Mouse (Mus musculus) stomach, adult 2 months (tissue): ENCODE measurements around the gene Olfr1089. TPM values are rescaled to one million over a fixed set of nuclear protein-coding genes. Genes with fewer than 3 reads are reported as not detected.

ENCODE experiments used
- polyA plus RNA-seq: library from polyadenylated mRNA; depleted of rRNA; stranded (reverse); fragments of >200 nt; gene quantifications from 2 replicates; pipeline ENCODE4 v1.2.3, GENCODE M21; 2012; rRNA removed

Gene Olfr1089
- polyA plus RNA-seq: not detected in 2 replicates

DNA sequence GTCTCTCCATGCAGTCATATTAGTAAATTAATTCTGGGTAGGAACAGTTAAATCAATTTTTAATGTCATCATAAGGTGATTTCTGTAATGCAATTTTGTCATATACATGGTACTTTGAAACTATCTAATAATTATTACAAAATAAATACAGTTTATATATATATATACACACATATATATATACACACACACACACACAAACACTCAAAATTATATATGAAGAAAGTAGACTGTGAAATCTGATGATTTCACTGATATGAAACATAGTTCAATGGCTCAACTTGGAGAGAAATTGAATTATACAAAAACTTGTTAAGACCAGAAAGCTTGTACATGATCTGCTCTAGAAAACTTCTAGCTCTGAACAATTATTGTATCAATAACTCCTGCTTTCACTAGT, at the start of gene Olfr1089:
Gene Olfr1089, minus strand, starts transcription at position 101 of the 400 bp plus-strand sequence.

DNA sequence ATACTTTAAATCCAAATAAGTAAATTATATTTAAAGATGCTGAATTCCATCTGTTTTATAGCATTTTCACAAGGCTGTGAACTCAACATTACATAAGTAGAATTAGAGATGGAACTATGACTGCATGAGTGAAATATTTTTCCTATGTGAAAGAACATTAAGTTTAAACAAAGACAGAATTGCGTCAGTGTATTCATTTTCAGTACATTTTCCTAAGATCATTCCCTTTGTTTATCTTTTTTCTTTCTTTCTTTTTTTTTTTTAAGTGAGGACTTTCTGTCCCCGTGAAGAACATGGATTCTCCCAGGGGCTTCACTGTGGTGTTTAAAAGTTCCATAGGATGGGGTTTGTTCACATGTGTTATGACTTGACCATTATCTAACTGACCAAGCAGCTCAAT, 48.7 kb upstream of the Olfr1089 start, which contains the start of gene Olfr1093:
Gene Olfr1093, plus strand, starts transcription at position 301 of the 400 bp plus-strand sequence.

DNA sequence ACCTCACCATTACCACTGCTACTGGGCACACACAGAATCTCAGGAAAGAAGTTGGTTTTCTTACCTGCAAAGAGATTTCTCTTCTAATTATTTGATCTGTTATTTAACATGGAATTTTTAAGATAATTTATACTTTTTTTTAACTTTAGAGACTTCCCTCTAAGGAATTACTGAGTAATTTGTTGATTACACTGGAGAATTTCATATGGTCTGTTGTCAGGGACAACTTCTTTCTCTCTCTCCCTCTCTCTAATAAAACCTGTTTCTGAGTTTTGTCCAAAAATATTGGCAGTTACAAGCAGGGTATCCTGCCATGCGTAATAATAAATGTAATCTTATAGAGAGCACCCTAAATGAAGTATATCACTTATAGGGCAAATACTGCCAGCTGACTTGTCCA, 25.4 kb upstream of the Olfr1089 start, which contains the start of gene Olfr1090:
Gene Olfr1090, minus strand, starts transcription at position 101 of the 400 bp plus-strand sequence.

DNA sequence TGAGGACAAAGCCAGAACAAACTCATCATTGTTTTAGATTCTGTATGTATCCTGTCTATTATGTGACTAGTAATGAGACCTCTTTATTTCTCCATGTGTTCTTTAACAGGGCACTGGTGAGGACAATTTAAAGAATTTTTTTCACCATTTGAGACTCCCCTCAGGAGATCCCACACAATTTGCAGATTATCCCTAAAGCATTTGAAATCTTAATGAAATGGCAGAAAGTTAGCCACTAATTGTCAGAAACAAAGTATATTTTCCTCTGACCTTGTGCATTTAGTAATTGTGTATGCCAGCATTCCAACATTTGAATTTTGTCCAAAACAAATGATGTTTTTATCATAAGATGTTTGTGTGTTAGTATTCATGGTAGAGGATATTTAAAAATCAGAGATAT, 35.2 kb downstream of the Olfr1089 start, which contains the start of gene Olfr1087:
Gene Olfr1087, minus strand, starts transcription at position 101 of the 400 bp plus-strand sequence.

Other genes starting within 250 kb of the Olfr1089 start
- not detected in 2 replicates for gene Olfr228, start 246.3 kb downstream of the Olfr1089 start, polyA plus RNA-seq
- gene Olfr1076, start 225.2 kb downstream of the Olfr1089 start, polyA plus RNA-seq: not detected in 2 replicates
- not detected in 2 replicates for gene Olfr1079, start 191.2 kb downstream of the Olfr1089 start, polyA plus RNA-seq
- not detected in 2 replicates for gene Olfr1080, start 175.5 kb downstream of the Olfr1089 start, polyA plus RNA-seq
- not detected in 2 replicates for gene Olfr1082, start 134.7 kb downstream of the Olfr1089 start, polyA plus RNA-seq
- not detected in 2 replicates for gene Olfr1084, start 94.0 kb downstream of the Olfr1089 start, polyA plus RNA-seq
- not detected in 2 replicates for gene Olfr1085, start 71.7 kb downstream of the Olfr1089 start, polyA plus RNA-seq
- gene Olfr1086, start 53.6 kb downstream of the Olfr1089 start, polyA plus RNA-seq: not detected in 2 replicates
- not detected in 2 replicates for gene Olfr1087, start 35.3 kb downstream of the Olfr1089 start, polyA plus RNA-seq
- not detected in 2 replicates for gene Olfr1090, start 25.3 kb upstream of the Olfr1089 start, polyA plus RNA-seq
- not detected in 2 replicates for gene Olfr1093, start 48.8 kb upstream of the Olfr1089 start, polyA plus RNA-seq
- gene Olfr141, start 76.3 kb upstream of the Olfr1089 start, polyA plus RNA-seq: not detected in 2 replicates
- gene Olfr1094, start 91.0 kb upstream of the Olfr1089 start, polyA plus RNA-seq: not detected in 2 replicates
- not detected in 2 replicates for gene Olfr1095, start 118.0 kb upstream of the Olfr1089 start, polyA plus RNA-seq
- gene Gm13723, start 141.1 kb upstream of the Olfr1089 start, polyA plus RNA-seq: not detected in 2 replicates
- not detected in 2 replicates for gene Olfr1097, start 158.5 kb upstream of the Olfr1089 start, polyA plus RNA-seq
- gene Olfr1098, start 190.8 kb upstream of the Olfr1089 start, polyA plus RNA-seq: not detected in 2 replicates
- not detected in 2 replicates for gene Olfr1099, start 227.0 kb upstream of the Olfr1089 start, polyA plus RNA-seq
- gene Olfr1100, start 246.3 kb upstream of the Olfr1089 start, polyA plus RNA-seq: not detected in 2 replicates